Mouse (Mus musculus) bone marrow, adult 2 months (tissue): Measurements from ENCODE around the gene Gm12830.

Experiments used
- CTCF ChIP-seq: fragments of 200-500 bp; IDR thresholded peaks from 2 replicates; pipeline ENCODE4 v1.5.1; 2011; ENCODE audit warnings: low read length, control low read depth; ENCODE audit not compliant: control insufficient read depth, insufficient read depth
- POLR2A ChIP-seq: fragments of 200-500 bp; IDR thresholded peaks from 2 replicates; pipeline ENCODE4 v1.6.1; 2011; ENCODE audit warnings: low read depth, mild to moderate bottlenecking, control low read depth, low read length, borderline replicate concordance; ENCODE audit not compliant: control insufficient read depth

DNA sequence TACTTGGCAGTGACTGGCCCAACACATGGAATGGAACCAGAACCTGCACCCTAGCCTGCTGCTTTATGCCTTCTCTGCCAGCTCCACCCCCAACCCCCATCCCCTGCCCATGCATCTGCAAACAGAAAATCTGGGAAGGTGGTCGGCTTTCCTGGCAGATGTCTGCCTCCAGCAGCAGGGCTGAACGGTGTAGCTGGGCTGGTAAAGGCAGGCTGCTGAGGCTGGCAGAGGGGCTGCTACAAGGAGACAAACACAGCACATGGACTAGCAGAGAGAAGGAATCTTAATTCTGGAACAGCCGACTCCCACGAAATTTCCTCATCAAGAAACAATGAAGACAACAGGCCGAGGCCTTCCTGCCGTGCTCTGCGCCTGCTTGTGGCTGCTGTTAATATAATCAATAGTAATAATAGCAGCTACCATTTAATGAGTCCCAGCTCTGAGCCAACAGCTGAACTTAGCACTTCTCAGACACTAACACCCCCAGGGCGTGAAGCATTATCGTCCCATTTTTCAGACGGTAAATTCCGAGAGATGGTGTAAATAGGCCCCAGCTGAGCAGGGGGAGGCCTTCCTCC lies 43.8 kb upstream of the Gm12830 start:
- TF ChIP-seq CTCF (no peak), POLR2A (no peak)
